Mouse (Mus musculus): ENCODE results near the gene Lrrc8b. TPM values are rescaled to one million over a fixed set of nuclear protein-coding genes. Genes with fewer than 3 reads are reported as not detected.

Gene Lrrc8b
- polyA plus RNA-seq, 1 experiment from 2014 or later, result 11.8 TPM

- no peaks in the 10 kb centered on the region for H3K27me3 ChIP-seq (ENCODE audit: control insufficient read depth, insufficient read depth, low read length)
- ATAC-seq (replicated peaks; ENCODE audit: low FRiP score), result no peak
- WGBS, result 94% methylated on average over 3 of the region's 3 CpGs
Measured at GRCm38 (mm10) chr5:105535186-105535585, 119.6 kb downstream of the Lrrc8b start.

GRCm38 (mm10) chr5:105536172-105536571 lies 120.6 kb downstream of the Lrrc8b start:
- WGBS, result 88% methylated on average over 2 of the region's 2 CpGs
- no peak for ATAC-seq (replicated peaks; ENCODE audit: low FRiP score)

More at GRCm38 (mm10) chr5:105535186-105535585, 119.6 kb downstream of the Lrrc8b start:
- Histone ChIP-seq H3K36me3 (ENCODE audit: control insufficient read depth, insufficient read depth, low read length) (no peaks in the 10 kb centered on the region), H3K9ac (ENCODE audit: low read length) (no peak overlapping the region), H3K9me3 (ENCODE audit: control insufficient read depth, low read length) (no peaks in the 10 kb centered on the region), H3K4me1 (replicated peaks; ENCODE audit: control insufficient read depth, insufficient read depth, low read length) (no peaks in the 10 kb centered on the region), H3K4me3 (ENCODE audit: low read depth, low read length) (no peak overlapping the region), H3K27ac (ENCODE audit: low read depth, low read length) (no peak overlapping the region), H3K4me2 (ENCODE audit: low read depth, low read length, severe bottlenecking) (no peak overlapping the region)
- no peak for DNase-seq (ENCODE audit: low spot score)

GRCm38 (mm10) chr5:105537101-105537723 lies 121.6 kb downstream of the Lrrc8b start:
- no peaks in the 10 kb centered on the region for H3K27me3 ChIP-seq (ENCODE audit: control insufficient read depth, insufficient read depth, low read length)
- H3K27ac ChIP-seq (ENCODE audit: low read depth, low read length), result no peak overlapping the region
- ATAC-seq (replicated peaks; ENCODE audit: low FRiP score), result no peak
- H3K4me1 ChIP-seq (replicated peaks; ENCODE audit: control insufficient read depth, insufficient read depth, low read length), result no peaks in the 10 kb centered on the region
- no peak for DNase-seq (ENCODE audit: low spot score)
- no peaks in the 10 kb centered on the region for H3K36me3 ChIP-seq (ENCODE audit: control insufficient read depth, insufficient read depth, low read length)
- no peak overlapping the region for H3K9ac ChIP-seq (ENCODE audit: low read length)
- H3K4me3 ChIP-seq (ENCODE audit: low read depth, low read length), result no peak overlapping the region
- no peaks in the 10 kb centered on the region for H3K9me3 ChIP-seq (ENCODE audit: control insufficient read depth, low read length)
- H3K4me2 ChIP-seq (ENCODE audit: low read depth, low read length, severe bottlenecking), result no peak overlapping the region
- WGBS, result 69% methylated on average over 11 of the region's 11 CpGs

More at GRCm38 (mm10) chr5:105536172-105536571, 120.6 kb downstream of the Lrrc8b start:
- Histone ChIP-seq H3K27me3 (ENCODE audit: control insufficient read depth, insufficient read depth, low read length) (no peaks in the 10 kb centered on the region), H3K4me2 (ENCODE audit: low read depth, low read length, severe bottlenecking) (no peak overlapping the region), H3K4me1 (replicated peaks; ENCODE audit: control insufficient read depth, insufficient read depth, low read length) (no peaks in the 10 kb centered on the region), H3K9me3 (ENCODE audit: control insufficient read depth, low read length) (no peaks in the 10 kb centered on the region), H3K4me3 (ENCODE audit: low read depth, low read length) (no peak overlapping the region), H3K9ac (ENCODE audit: low read length) (no peak overlapping the region), H3K27ac (ENCODE audit: low read depth, low read length) (no peak overlapping the region), H3K36me3 (ENCODE audit: control insufficient read depth, insufficient read depth, low read length) (no peaks in the 10 kb centered on the region)
- no peak for DNase-seq (ENCODE audit: low spot score)

Other genes starting within 250 kb of the Lrrc8b start
- 0.11 TPM in 1 of 2 replicates, not detected in the other for gene Gbp10, start 176.2 kb upstream of the Lrrc8b start, polyA plus RNA-seq (2014; fragmentation: Nextera tagmentation; extraction: Ambion mirVana)
- gene Gm43302, start 122.1 kb upstream of the Lrrc8b start, polyA plus RNA-seq (2014; fragmentation: Nextera tagmentation; extraction: Ambion mirVana), result not detected in 2 replicates
- 0.08 and 0.17 TPM in 2 replicates for gene Gbp6, start 122.1 kb upstream of the Lrrc8b start, polyA plus RNA-seq (2014; fragmentation: Nextera tagmentation; extraction: Ambion mirVana)
- 10.1 and 14.9 TPM in 2 replicates for gene Lrrc8c, start 103.6 kb downstream of the Lrrc8b start, polyA plus RNA-seq (2014; fragmentation: Nextera tagmentation; extraction: Ambion mirVana)